Mouse (Mus musculus) spleen, adult 2 months (tissue): ENCODE measurements around the gene Nrsn2. TPM values are rescaled to one million over a fixed set of nuclear protein-coding genes. Genes with fewer than 3 reads are reported as not detected.

Experiments used
- DNase-seq, 2 experiments: peaks; one replicate each; pipeline versions ENCODE4 v3.0.0 to v3.0.0-alpha.2; 2012 to 2021; ENCODE audit warnings: low spot score in 2 of 2, low read depth in 1 of 2
- H3K27ac ChIP-seq: fragments of 200-500 bp; 2 replicates; pipeline ENCODE4 v1.5.1; 2012; ENCODE audit warnings: low read length, inconsistent platforms; ENCODE audit not compliant: insufficient read depth
- H3K27me3 ChIP-seq: fragments of 200-500 bp; 2 replicates; pipeline ENCODE4 v1.6.1; 2012; ENCODE audit warnings: mild to moderate bottlenecking, moderate library complexity, low read length, inconsistent platforms; ENCODE audit not compliant: control insufficient read depth, insufficient read depth
- H3K36me3 ChIP-seq: fragments of 200-500 bp; 2 replicates; pipeline ENCODE4 v1.6.1; 2012; ENCODE audit warnings: mild to moderate bottlenecking, low read length, inconsistent platforms; ENCODE audit not compliant: control insufficient read depth, insufficient read depth
- H3K4me1 ChIP-seq: fragments of 200-500 bp; 2 replicates; pipeline ENCODE4 v1.6.1; 2011; ENCODE audit warnings: inconsistent platforms; ENCODE audit not compliant: control insufficient read depth, insufficient read depth, insufficient read length
- H3K4me3 ChIP-seq: fragments of 200-500 bp; 2 replicates; pipeline ENCODE4 v1.5.1; 2011; ENCODE audit warnings: mild to moderate bottlenecking, inconsistent platforms; ENCODE audit not compliant: insufficient read depth, insufficient read length; ENCODE audit errors: extremely low read depth
- CTCF ChIP-seq: fragments of 200-500 bp; IDR thresholded peaks from 2 replicates; pipeline ENCODE4 v1.5.1; 2011; ENCODE audit warnings: mild to moderate bottlenecking, inconsistent platforms; ENCODE audit not compliant: insufficient read depth, insufficient read length, insufficient replicate concordance; ENCODE audit errors: extremely low read depth
- POLR2A ChIP-seq: fragments of 200-500 bp; IDR thresholded peaks from 2 replicates; pipeline ENCODE4 v1.6.1; 2011; ENCODE audit warnings: low read depth, low read length, inconsistent platforms
- WGBS: fragments of 180-500 bp; shearing (Covaris S2); methylation state at CpG from one replicate; pipeline ENCODE4 v1.1.7; 2018; 5-methylcytosine and 5-hydroxymethylcytosine counted together
- polyA plus RNA-seq: library from polyadenylated mRNA; depleted of rRNA; stranded (reverse); fragments of >200 nt; gene quantifications from 2 replicates; pipeline ENCODE4 v1.2.3, GENCODE M21; 2012

The Nrsn2 gene
- polyA plus RNA-seq, 1 experiment, result not detected

DNA sequence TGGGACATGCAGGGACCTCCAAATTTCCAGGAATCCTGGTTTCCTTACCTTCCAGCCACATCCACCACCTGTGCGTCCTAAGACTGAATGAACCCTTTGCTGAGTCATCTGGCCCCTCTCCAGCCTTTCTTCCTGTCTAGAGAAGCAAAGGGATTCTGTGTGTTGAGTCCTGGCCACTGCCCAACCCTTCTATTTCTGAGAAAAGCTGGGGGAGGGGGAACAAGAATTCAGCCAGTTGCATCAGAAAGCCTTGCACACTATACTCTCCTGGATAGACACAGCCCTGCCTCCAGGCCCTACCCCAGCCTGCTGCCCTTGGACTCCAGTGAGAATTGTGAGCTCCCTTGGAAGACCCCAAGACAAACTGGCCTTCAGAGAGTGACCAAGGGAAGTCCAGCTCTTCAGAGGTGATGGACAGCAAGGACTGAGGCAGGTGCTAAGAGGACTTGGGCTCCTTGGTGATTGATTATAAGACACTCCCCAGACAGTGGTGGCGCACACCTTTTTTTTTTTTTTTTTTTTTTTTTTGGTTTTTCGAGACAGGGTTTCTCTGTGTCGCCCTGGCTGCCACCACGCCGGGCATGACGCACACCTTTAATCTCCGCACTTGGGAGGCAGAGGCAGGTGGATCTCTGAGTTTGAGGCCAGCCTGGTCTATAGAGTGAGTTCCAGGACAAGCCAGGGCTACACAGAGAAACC lies 26.4 kb downstream of the Nrsn2 start:
- H3K27me3 ChIP-seq, result no peaks in the 10 kb centered on the region
- no peak for TF ChIP-seq CTCF
- TF ChIP-seq POLR2A, result no peak
- no peak overlapping the region for H3K4me3 ChIP-seq
- H3K36me3 ChIP-seq, result no peaks in the 10 kb centered on the region
- no peak for DNase-seq
- H3K27ac ChIP-seq, result no peak overlapping the region
- 83% methylated on average over 8 of the region's 8 CpGs for WGBS
- H3K4me1 ChIP-seq, result no peaks in the 10 kb centered on the region; the same call in 1 of the 2 replicates

DNA sequence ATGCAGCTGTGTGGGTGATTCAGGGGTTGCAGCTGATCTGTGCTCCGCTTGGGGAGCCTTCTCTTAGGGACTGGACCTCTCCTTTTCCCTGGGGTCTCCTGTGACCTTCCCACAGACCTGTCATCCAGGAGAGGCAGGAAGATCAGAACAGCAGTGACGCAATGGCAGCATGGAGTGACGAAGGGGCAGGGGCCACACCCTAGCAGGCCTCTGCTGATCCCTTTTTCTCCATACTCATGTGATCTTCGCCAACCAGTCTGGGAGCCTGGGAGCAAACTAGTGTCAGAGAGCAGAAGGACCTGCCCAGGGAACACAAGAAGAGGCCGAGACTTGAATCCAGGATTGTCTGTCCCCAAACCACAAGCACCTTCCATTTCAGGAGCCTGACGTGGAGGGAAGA lies 27.2 kb downstream of the Nrsn2 start:
- DNase-seq, result no peak
- WGBS, result 82% methylated on average over 6 of the region's 6 CpGs
- Histone ChIP-seq H3K4me1 (peaks cover 3% of the 10 kb centered on the region; the same call in 1 of the 2 replicates), H3K36me3 (no peaks in the 10 kb centered on the region), H3K27me3 (no peaks in the 10 kb centered on the region), H3K4me3 (no peak overlapping the region), H3K27ac (no peak overlapping the region)
- TF ChIP-seq POLR2A, result no peak
- TF ChIP-seq CTCF, result no peak

DNA sequence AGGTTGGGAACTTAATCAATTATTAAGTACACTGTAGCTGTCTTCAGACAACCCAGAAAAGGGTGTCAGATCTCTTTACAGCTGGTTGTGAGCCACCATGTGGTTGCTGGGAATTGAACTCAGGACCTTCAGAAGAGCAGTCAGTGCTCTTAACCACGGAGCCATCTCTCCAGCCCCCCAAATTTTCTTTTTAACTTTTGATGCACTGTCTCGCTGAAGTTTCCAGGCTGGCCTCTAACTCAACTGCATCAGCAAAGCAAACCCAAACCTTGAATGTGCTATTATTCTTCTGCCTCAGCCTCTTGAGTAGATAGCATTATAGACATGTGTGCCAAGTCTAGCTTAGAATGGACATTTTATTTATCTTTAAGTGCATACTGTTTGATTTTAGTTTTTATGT lies 28.7 kb downstream of the Nrsn2 start:
- TF ChIP-seq CTCF (no peak), POLR2A (no peak)
- no peak overlapping the region for H3K27ac ChIP-seq

GRCm38 (mm10) chr2:152346776-152347465 lies 29.5 kb downstream of the Nrsn2 start:
- Histone ChIP-seq H3K4me3 (no peak overlapping the region), H3K4me1 (peaks cover 3% of the 10 kb centered on the region; the same call in 1 of the 2 replicates), H3K36me3 (no peaks in the 10 kb centered on the region), H3K27ac (no peak overlapping the region), H3K27me3 (no peaks in the 10 kb centered on the region)
- TF ChIP-seq CTCF (no peak), POLR2A (no peak)
- DNase-seq, result no peak
- WGBS, result 66% methylated on average over 9 of the region's 9 CpGs

More for the DNA sequence above, 28.7 kb downstream of the Nrsn2 start:
- WGBS, result 74% methylated on average over 2 of the region's 2 CpGs
- DNase-seq, result no peak
- Histone ChIP-seq H3K36me3 (no peaks in the 10 kb centered on the region), H3K4me3 (no peak overlapping the region), H3K4me1 (peaks cover 3% of the 10 kb centered on the region; the same call in 1 of the 2 replicates), H3K27me3 (no peaks in the 10 kb centered on the region)

GRCm38 (mm10) chr2:152345393-152345792 lies 31.0 kb downstream of the Nrsn2 start:
- DNase-seq, result no peak
- no peak overlapping the region for H3K27ac ChIP-seq
- no peaks in the 10 kb centered on the region for H3K36me3 ChIP-seq
- peaks cover 3% of the 10 kb centered on the region; the same call in 1 of the 2 replicates for H3K4me1 ChIP-seq
- 96% methylated on average over 6 of the region's 6 CpGs for WGBS
- H3K27me3 ChIP-seq, result no peaks in the 10 kb centered on the region
- H3K4me3 ChIP-seq, result no peak overlapping the region
- TF ChIP-seq CTCF (no peak), POLR2A (no peak)

- 90% methylated on average over 5 of the region's 5 CpGs for WGBS
- DNase-seq, result no peak
- Histone ChIP-seq H3K27me3 (no peaks in the 10 kb centered on the region), H3K27ac (no peak overlapping the region), H3K36me3 (no peaks in the 10 kb centered on the region), H3K4me1 (peaks cover 3% of the 10 kb centered on the region; the same call in 1 of the 2 replicates), H3K4me3 (no peak overlapping the region)
- TF ChIP-seq CTCF (no peak), POLR2A (no peak)
Measured at GRCm38 (mm10) chr2:152344909-152345308, 31.5 kb downstream of the Nrsn2 start.

GRCm38 (mm10) chr2:152344361-152344760 lies 32.1 kb downstream of the Nrsn2 start:
- no peak for DNase-seq
- Histone ChIP-seq H3K4me3 (peak overlapping the region; percentile 64; the same call in 1 of the 2 replicates), H3K27me3 (no peaks in the 10 kb centered on the region), H3K36me3 (no peaks in the 10 kb centered on the region), H3K4me1 (peaks cover 3% of the 10 kb centered on the region; the same call in 1 of the 2 replicates), H3K27ac (no peak overlapping the region)
- no peak for TF ChIP-seq CTCF
- no peak for TF ChIP-seq POLR2A
- WGBS, result 13% methylated on average over 10 of the region's 10 CpGs
